Mouse (Mus musculus): ENCODE data around the gene Coro7. TPM values are rescaled to one million over a fixed set of nuclear protein-coding genes. Genes with fewer than 3 reads are reported as not detected.
A peak's percentile ranks its signal among the peaks of the same experiment; 100 is the strongest.

Gene Coro7
- polyA plus RNA-seq, 1 experiment from 2014 or later: 24.3 TPM

DNA sequence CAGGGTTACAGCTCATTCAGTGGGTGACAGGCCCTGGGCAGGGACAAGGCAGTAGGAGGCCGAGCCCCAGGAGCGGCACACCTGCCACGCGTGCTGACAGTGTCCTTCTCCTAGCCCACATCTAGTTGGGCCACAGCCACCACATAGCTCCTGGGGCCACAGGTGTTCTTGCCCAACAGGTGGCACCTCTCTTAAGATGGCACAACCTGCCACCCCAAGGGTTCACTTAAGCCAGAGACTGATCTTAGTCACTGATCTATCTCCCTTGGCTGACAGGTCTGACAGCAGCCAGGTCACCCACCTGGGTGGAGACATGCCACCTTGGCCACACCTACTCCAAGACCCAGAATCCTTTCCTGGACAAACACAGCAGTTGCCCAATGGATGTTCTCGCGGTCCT lies 36.6 kb downstream of the Coro7 start:
- H3K27ac ChIP-seq: peak overlapping the region; percentile 55
- H3K4me2 ChIP-seq (replicated peaks): peak overlapping the region; percentile 89
- ATAC-seq (ENCODE audit: low FRiP score): no peak

DNA sequence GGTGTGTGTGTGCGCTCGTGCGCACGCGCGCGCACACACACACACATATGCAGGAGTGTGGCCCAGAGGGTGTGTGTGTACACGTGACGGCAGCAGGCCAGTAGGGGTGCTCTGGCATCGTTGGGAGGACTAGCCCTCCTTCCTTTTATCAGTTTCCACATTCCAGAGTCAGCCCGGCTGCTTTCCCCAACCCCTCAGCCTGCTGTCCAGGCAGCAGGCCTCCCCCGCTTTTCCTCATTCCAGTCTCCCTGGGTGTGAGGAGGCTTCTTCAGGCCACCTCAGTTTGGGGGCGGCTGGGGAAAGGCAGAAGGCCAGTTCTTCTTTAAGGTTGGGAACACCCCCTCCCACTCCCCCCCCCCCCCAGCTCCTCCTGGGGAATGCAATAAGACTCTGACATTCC lies 37.4 kb downstream of the Coro7 start:
- peaks cover 62% of the 10 kb centered on the region for H3K4me1 ChIP-seq
- 0 out of 2 replicates have a peak overlapping the region, but pooled peaks have one; percentile 5 for H3K4me3 ChIP-seq
- 0 out of 2 replicates have a peak overlapping the region, but pooled peaks have one; percentile 15 for H3K9ac ChIP-seq
- no peak for ATAC-seq (ENCODE audit: low FRiP score)
- no peaks in the 10 kb centered on the region for H3K36me3 ChIP-seq
- no peaks in the 10 kb centered on the region for H3K27me3 ChIP-seq
- no peaks in the 10 kb centered on the region for H3K9me3 ChIP-seq (replicated peaks)
- peak overlapping the region; percentile 89 for H3K4me2 ChIP-seq (replicated peaks)
- 34% methylated on average over 13 of the region's 13 CpGs for WGBS
- H3K27ac ChIP-seq: peak overlapping the region; percentile 55

More for the DNA sequence above, 36.6 kb downstream of the Coro7 start:
- Histone ChIP-seq H3K27me3 (no peaks in the 10 kb centered on the region), H3K36me3 (no peaks in the 10 kb centered on the region), H3K4me3 (no peak overlapping the region), H3K9me3 (replicated peaks) (no peaks in the 10 kb centered on the region), H3K4me1 (peaks cover 69% of the 10 kb centered on the region), H3K9ac (no peak overlapping the region)
- 86% methylated on average over 6 of the region's 6 CpGs for WGBS

DNA sequence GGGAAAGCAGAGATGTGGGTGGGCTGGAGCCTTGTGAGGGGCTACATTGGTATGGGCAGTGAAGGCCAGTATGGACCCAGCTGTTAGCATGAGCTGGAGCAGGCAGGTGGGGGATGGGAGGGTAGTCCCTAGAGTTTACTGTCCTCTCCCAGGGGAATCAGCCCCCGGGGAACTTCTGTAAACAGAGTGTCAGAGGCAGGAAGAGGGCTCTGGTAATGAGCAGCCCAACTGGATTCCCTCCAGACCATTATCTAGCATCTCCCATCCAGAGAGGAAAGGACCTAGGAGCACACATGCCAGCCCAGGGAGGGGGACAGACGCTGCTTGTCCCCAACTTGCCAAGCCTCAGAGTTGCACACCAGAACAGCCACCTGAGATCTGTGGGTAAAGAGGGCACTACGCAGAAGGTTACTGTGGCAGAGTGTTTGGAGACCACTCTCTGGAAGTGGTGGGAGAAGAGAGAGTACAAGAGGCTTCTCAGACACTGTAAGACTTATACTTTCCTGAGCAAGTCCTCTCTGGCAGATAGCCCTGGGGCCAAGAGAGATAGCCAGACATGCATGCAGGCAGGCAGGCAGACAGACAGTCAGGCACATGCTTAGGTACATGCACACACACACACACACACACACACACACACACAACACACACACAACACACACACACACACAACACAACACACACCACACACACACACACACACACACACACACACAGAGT lies 38.3 kb downstream of the Coro7 start:
- Histone ChIP-seq H3K4me1 (peaks cover 53% of the 10 kb centered on the region), H3K27me3 (no peaks in the 10 kb centered on the region), H3K9me3 (replicated peaks) (no peaks in the 10 kb centered on the region), H3K9ac (peak overlapping the region; percentile 78; the same call in 1 of the 2 replicates), H3K27ac (peak overlapping the region; percentile 77), H3K4me3 (peak overlapping the region; percentile 62), H3K36me3 (no peaks in the 10 kb centered on the region), H3K4me2 (replicated peaks) (peak overlapping the region; percentile 89)
- ATAC-seq (ENCODE audit: low FRiP score): no peak
- 59% methylated on average over 3 of the region's 3 CpGs for WGBS

DNA sequence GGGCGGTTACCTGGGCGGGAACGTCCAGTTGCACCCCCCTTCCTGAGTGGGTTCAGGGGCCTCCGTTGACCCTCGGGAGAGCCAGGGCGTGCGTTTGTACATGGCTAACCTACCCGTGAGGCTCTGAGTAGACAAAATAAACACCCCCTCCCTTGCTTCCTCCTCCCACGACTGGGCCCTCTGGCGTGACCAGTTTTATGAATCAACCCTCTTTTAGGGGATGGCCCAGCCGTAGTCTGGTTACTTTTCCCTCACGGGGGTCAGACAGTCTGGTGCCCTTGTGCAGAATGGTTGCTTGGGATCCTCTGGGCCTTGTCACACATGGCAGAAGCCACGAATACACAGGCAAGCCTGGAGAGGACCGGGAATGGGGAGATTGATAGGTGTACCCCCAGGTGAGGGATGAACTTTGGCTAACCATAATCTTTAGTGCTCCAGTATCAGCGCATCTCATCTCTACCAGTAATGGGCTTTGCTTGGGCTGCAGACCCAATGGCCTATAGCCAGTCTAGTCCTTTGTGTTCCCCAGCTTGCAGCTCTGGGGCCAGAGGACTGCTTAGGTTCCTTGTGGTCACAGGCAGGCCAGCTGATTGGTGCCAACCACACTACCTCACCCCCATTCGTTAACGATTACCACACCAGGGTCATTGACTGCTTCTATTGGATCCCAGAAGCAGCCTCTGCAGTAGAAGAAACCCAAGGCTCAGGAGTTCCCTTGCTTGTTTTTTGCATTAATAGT lies 39.1 kb downstream of the Coro7 start:
- H3K9ac ChIP-seq: peak overlapping the region; percentile 78
- H3K4me1 ChIP-seq: peaks cover 46% of the 10 kb centered on the region
- no peaks in the 10 kb centered on the region for H3K9me3 ChIP-seq (replicated peaks)
- H3K4me3 ChIP-seq: peak overlapping the region; percentile 62
- H3K4me2 ChIP-seq (replicated peaks): peak overlapping the region; percentile 89
- peak; percentile 39 for ATAC-seq (ENCODE audit: low FRiP score)
- peak overlapping the region; percentile 77 for H3K27ac ChIP-seq
- WGBS: 10% methylated on average over 17 of the region's 17 CpGs
- no peaks in the 10 kb centered on the region for H3K27me3 ChIP-seq
- H3K36me3 ChIP-seq: no peaks in the 10 kb centered on the region

DNA sequence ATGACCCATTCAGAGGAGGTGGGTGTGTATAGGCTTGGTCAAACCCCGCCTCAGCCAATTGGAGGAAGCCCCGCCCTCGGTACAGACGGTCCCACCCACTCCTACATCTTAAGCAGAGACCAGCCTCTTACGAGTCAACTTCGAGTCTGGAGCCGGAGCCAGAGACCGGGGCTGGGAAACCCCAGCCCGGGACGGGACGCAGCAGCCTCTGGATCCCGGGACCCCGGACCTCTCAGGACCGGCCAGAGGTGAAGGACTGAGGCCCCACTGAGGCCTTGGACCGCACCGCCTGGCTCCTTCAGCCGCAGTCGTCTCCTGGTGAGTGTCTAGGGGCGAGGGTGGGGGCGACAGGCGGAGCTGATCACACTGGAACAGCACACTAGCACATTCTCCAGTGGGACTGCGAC lies 39.7 kb downstream of the Coro7 start, which contains the start of the genes Vasn and Dnaja3:
Vasn (plus strand) TSS at position 111 of the 407 bp plus-strand sequence.
Dnaja3 (plus strand) TSS at position 159 of the 407 bp plus-strand sequence.
- peak within 1 kb of the TSS; percentile 77 for H3K27ac ChIP-seq
- peak within 1 kb of the TSS; percentile 89 for H3K4me2 ChIP-seq (replicated peaks)
- no peaks in the 10 kb centered on the region for H3K27me3 ChIP-seq
- H3K4me1 ChIP-seq: peaks cover 46% of the 10 kb centered on the region
- no peaks in the 10 kb centered on the region for H3K9me3 ChIP-seq (replicated peaks)
- peak within 1 kb of the TSS; percentile 62 for H3K4me3 ChIP-seq
- H3K9ac ChIP-seq: peak within 1 kb of the TSS; percentile 78
- WGBS: under 1% methylated on average over 22 of the region's 22 CpGs
- no peaks in the 10 kb centered on the region for H3K36me3 ChIP-seq
- peak; percentile 93 for ATAC-seq (ENCODE audit: low FRiP score)

DNA sequence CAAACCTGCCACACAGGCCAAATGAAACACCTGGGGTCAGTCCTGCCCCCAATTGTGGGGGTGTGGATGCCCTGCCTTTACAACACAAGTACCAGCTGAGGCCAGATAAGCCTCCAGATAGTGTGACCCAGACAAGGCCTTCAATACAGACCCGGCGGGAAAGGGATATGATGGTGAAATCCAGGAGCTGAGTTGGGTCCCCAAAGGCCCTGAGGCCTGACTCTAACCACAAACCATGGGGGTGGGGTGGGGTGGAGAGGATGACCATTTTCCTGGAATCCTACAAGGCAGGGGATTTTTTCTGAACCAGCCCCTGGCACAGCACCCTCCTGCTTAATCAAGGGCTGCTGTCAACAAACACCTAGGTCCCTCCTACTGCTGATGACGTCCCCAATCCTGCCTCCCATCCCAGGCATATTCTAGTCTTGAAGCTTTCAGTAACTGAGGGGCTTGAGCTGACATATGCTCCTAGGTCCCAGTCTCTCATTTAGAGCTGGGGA lies 40.6 kb downstream of the Coro7 start:
- WGBS: 87% methylated on average over 3 of the region's 3 CpGs

DNA sequence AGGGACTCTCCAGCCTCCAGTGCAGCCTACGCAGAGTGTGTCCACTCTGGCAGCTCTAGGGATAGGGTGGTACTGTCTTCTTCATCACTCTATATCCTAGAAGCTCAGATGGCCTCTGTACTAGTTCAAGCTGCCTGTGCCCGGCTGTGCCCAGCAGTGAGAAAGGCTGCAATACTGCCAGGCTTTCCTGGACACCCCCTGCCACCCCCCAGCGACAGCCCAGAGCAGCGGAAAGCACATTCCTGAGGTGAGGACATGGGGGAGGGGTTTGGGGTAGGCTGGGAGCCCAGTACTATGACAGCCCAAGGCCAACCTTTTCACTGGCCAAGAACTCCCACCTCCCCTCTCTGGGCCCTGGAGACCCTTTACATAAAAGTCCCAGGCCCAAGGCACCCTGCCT lies 43.8 kb downstream of the Coro7 start:
- H3K4me1 ChIP-seq: peaks cover 11% of the 10 kb centered on the region
- no peak for ATAC-seq (ENCODE audit: low FRiP score)
- no peak overlapping the region for H3K4me3 ChIP-seq
- H3K36me3 ChIP-seq: 0 out of 2 replicates have a peak, but pooled peaks cover 10% of the 10 kb centered on the region
- no peaks in the 10 kb centered on the region for H3K9me3 ChIP-seq (replicated peaks)
- H3K9ac ChIP-seq: no peak overlapping the region; the same call in 1 of the 2 replicates
- no peak overlapping the region for H3K4me2 ChIP-seq (replicated peaks)
- H3K27me3 ChIP-seq: no peaks in the 10 kb centered on the region
- H3K27ac ChIP-seq: no peak overlapping the region
- 66% methylated on average over 4 of the region's 4 CpGs for WGBS

More for the DNA sequence above, 40.6 kb downstream of the Coro7 start:
- Histone ChIP-seq H3K36me3 (no peaks in the 10 kb centered on the region), H3K27ac (no peak overlapping the region), H3K9ac (no peak overlapping the region), H3K9me3 (replicated peaks) (no peaks in the 10 kb centered on the region), H3K4me3 (no peak overlapping the region), H3K27me3 (no peaks in the 10 kb centered on the region), H3K4me1 (peaks cover 39% of the 10 kb centered on the region), H3K4me2 (replicated peaks) (no peak overlapping the region)
- ATAC-seq (ENCODE audit: low FRiP score): no peak

DNA sequence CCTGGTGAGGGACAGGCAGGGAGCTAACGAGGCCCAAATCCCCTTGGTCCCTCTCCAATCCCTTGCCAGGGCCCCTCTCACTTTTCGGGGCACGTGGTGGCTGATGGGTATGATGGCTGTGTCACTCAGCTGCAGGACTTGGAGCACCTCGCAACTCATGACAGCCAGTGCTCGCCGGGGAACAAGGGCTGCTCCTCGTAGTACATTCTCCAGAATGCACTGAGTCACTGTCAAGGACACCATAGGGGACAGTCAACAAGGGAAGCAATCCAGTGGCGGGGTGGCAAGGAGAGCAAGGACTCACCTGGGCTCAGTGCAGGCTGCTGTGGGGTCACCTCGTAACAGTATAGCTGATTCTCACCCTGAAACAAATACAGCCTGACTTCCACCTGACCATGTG lies 44.9 kb downstream of the Coro7 start:
- WGBS: 92% methylated on average over 9 of the region's 9 CpGs
- Histone ChIP-seq H3K4me3 (no peak overlapping the region), H3K36me3 (0 out of 2 replicates have a peak, but pooled peaks cover 10% of the 10 kb centered on the region), H3K27ac (no peak overlapping the region), H3K4me1 (peaks cover 3% of the 10 kb centered on the region), H3K9ac (no peak overlapping the region), H3K4me2 (replicated peaks) (no peak overlapping the region), H3K9me3 (replicated peaks) (no peaks in the 10 kb centered on the region), H3K27me3 (no peaks in the 10 kb centered on the region)
- no peak for ATAC-seq (ENCODE audit: low FRiP score)

DNA sequence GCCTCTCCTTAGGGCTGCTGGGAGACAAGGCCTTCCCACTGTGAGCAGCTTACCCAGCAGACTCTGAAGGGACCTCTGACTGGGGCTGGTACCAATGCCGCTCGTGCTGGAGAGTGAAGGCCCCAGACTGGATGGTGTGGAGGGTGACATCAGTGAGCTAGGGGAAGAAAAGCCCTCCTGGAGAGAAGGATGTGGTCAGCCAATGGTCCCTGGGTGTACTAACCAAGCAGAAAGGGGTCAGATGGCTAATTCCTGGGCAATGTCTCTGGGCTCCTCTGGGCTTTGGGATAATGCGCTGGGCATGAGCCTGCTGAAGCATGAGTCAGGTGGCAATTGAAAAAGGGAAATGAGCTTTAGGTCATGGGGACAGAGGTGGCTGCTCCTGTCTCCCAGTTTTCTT lies 45.9 kb downstream of the Coro7 start:
- 92% methylated on average over 3 of the region's 3 CpGs for WGBS
- no peaks in the 10 kb centered on the region for H3K4me1 ChIP-seq
- H3K4me3 ChIP-seq: no peak overlapping the region
- no peaks in the 10 kb centered on the region for H3K9me3 ChIP-seq (replicated peaks)
- H3K9ac ChIP-seq: no peak overlapping the region
- no peak overlapping the region for H3K27ac ChIP-seq
- H3K4me2 ChIP-seq (replicated peaks): no peak overlapping the region
- H3K36me3 ChIP-seq: 0 out of 2 replicates have a peak, but pooled peaks cover 10% of the 10 kb centered on the region
- no peak for ATAC-seq (ENCODE audit: low FRiP score)
- H3K27me3 ChIP-seq: no peaks in the 10 kb centered on the region

DNA sequence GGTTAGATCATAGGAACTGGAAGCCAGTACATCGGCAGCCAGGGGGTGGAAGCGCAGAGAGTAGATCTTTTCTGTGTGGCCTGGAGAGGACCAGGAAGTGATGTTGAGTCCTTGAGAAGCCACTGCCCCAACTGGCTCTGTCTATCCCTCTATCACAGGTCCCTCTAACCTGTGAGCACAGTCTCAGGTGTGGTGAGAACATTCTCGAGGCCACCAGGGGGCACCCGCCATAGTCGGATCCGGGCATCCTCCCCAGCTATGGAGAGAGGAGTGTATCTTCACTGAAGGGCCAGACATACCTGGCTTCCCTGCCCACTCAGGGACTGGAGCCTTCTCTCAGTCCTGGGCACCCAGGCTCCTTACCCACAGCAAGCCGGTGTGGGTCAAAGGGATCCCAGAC lies 47.5 kb downstream of the Coro7 start:
- ATAC-seq (ENCODE audit: low FRiP score): no peak
- Histone ChIP-seq H3K27me3 (no peaks in the 10 kb centered on the region), H3K4me2 (replicated peaks) (no peak overlapping the region), H3K4me3 (no peak overlapping the region), H3K4me1 (no peaks in the 10 kb centered on the region), H3K27ac (no peak overlapping the region), H3K9me3 (replicated peaks) (no peaks in the 10 kb centered on the region), H3K9ac (no peak overlapping the region), H3K36me3 (peaks cover 14% of the 10 kb centered on the region)
- 41% methylated on average over 7 of the region's 7 CpGs for WGBS

DNA sequence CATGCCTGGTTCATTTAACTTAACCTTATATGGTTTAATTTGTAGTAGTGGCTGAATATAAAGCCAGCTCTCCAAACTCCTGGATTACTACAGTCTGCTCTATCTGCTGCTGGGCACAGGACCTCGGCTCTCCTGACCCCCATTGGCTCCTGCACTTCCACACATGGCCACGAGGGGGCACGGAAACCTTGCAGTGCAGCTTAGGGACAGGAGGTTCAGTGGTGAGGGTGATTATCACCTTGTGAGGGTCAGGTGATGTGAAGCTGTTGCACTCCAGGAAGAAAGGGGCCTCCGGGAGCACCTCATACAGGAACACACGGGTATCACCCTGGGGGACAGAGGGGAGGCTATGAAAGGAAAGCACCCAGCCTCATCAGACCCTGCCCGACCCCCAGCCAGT lies 49.6 kb downstream of the Coro7 start:
- no peaks in the 10 kb centered on the region for H3K9me3 ChIP-seq (replicated peaks)
- no peaks in the 10 kb centered on the region for H3K27me3 ChIP-seq
- ATAC-seq (ENCODE audit: low FRiP score): peak; percentile 29; the same call in 1 of the 2 replicates
- WGBS: 21% methylated on average over 6 of the region's 6 CpGs
- H3K4me3 ChIP-seq: no peak overlapping the region
- no peak overlapping the region for H3K27ac ChIP-seq
- no peak overlapping the region for H3K9ac ChIP-seq
- no peaks in the 10 kb centered on the region; the same call in 1 of the 2 replicates for H3K4me1 ChIP-seq
- H3K4me2 ChIP-seq (replicated peaks): no peak overlapping the region
- H3K36me3 ChIP-seq: peaks cover 21% of the 10 kb centered on the region

DNA sequence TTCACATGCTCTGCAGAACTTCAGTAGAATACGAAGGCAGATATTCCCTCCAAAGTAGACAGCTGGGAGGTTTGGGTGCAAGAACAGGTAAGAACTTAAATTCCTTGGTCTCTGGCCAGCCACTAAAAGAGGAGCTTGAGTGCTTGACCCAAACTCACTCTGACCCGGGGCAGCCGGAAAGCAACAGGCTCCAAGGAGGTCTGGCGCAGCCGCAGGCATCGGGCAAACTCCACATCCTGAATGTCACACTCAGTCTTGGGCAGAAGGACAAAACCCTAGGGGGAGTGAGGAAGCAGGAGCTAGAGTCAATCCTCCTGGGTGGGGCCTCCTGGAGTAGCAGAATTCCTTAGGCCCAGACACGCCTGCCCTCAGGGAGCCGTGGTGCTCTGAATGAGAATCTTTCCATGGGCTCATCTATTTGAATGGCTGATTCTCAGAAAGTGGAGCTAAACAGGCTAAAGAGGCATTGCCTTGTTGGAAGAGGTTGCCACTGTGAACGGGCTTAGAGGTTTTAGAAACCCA lies 50.6 kb downstream of the Coro7 start:
- 92% methylated on average over 9 of the region's 9 CpGs for WGBS
- no peak overlapping the region for H3K9ac ChIP-seq
- H3K9me3 ChIP-seq (replicated peaks): no peaks in the 10 kb centered on the region
- H3K27me3 ChIP-seq: no peaks in the 10 kb centered on the region
- no peak overlapping the region for H3K4me3 ChIP-seq
- H3K27ac ChIP-seq: no peak overlapping the region
- H3K4me1 ChIP-seq: peaks cover 2% of the 10 kb centered on the region
- H3K36me3 ChIP-seq: peaks cover 21% of the 10 kb centered on the region
- no peak for ATAC-seq (ENCODE audit: low FRiP score)
- H3K4me2 ChIP-seq (replicated peaks): no peak overlapping the region
